Mouse (Mus musculus) left cerebral cortex, adult 9 months (tissue): ENCODE measurements around the gene Pank3.

Experiments used
- DNase-seq, 2 experiments: peaks; one replicate each; pipeline ENCODE4 v3.0.0; 2022; ENCODE audit warnings: low spot score in 2 of 2

Pank3 gene

GRCm38 (mm10) chr11:35769188-35769745 lies at the start of gene Pank3:
TSS of gene Pank3 (plus strand) at chr11:35769484.
- peak; percentile 99 for DNase-seq

- DNase-seq: no peak
Measured at GRCm38 (mm10) chr11:35723876-35724275, 45.4 kb upstream of the Pank3 start.

- no peak for DNase-seq
Measured at GRCm38 (mm10) chr11:35726341-35726846, 42.9 kb upstream of the Pank3 start.

GRCm38 (mm10) chr11:35728200-35728599 lies 41.1 kb upstream of the Pank3 start:
- no peak for DNase-seq

- no peak for DNase-seq
Measured at GRCm38 (mm10) chr11:35729186-35729585, 40.1 kb upstream of the Pank3 start.

GRCm38 (mm10) chr11:35732366-35732765 lies 36.9 kb upstream of the Pank3 start:
- no peak for DNase-seq

GRCm38 (mm10) chr11:35736817-35737216 lies 32.5 kb upstream of the Pank3 start:
- no peak for DNase-seq

GRCm38 (mm10) chr11:35737262-35737661 lies 32.0 kb upstream of the Pank3 start:
- no peak for DNase-seq

- no peak for DNase-seq
Measured at GRCm38 (mm10) chr11:35738102-35738501, 31.2 kb upstream of the Pank3 start.

- DNase-seq: peak in 1 of 2 experiments; percentile 21
Measured at GRCm38 (mm10) chr11:35743586-35743985, 25.7 kb upstream of the Pank3 start.

GRCm38 (mm10) chr11:35744571-35744970 lies 24.7 kb upstream of the Pank3 start:
- DNase-seq: no peak

GRCm38 (mm10) chr11:35750578-35750977 lies 18.7 kb upstream of the Pank3 start:
- no peak for DNase-seq

GRCm38 (mm10) chr11:35754906-35755418 lies 14.3 kb upstream of the Pank3 start:
- no peak for DNase-seq

GRCm38 (mm10) chr11:35755546-35755945 lies 13.7 kb upstream of the Pank3 start:
- no peak for DNase-seq

- DNase-seq: no peak
Measured at GRCm38 (mm10) chr11:35756411-35757303, 12.6 kb upstream of the Pank3 start.

GRCm38 (mm10) chr11:35760001-35760626 lies 9.2 kb upstream of the Pank3 start:
- no peak for DNase-seq

GRCm38 (mm10) chr11:35760627-35761003 lies 8.7 kb upstream of the Pank3 start:
- no peak for DNase-seq

GRCm38 (mm10) chr11:35766845-35767244 lies 2.4 kb upstream of the Pank3 start:
- no peak for DNase-seq

GRCm38 (mm10) chr11:35769746-35770437 lies 608 bp downstream of the Pank3 start:
- peak; percentile 33 to 60 for DNase-seq

GRCm38 (mm10) chr11:35770741-35771504 lies 1.6 kb downstream of the Pank3 start:
- no peak for DNase-seq

- no peak for DNase-seq
Measured at GRCm38 (mm10) chr11:35775606-35776005, 6.3 kb downstream of the Pank3 start.
